Mouse (Mus musculus): ENCODE results near the gene Ptger1. TPM values are rescaled to one million over a fixed set of nuclear protein-coding genes. Genes with fewer than 3 reads are reported as not detected.

Gene Ptger1
- polyA plus RNA-seq, 1 experiment, result 0.58 TPM

DNA sequence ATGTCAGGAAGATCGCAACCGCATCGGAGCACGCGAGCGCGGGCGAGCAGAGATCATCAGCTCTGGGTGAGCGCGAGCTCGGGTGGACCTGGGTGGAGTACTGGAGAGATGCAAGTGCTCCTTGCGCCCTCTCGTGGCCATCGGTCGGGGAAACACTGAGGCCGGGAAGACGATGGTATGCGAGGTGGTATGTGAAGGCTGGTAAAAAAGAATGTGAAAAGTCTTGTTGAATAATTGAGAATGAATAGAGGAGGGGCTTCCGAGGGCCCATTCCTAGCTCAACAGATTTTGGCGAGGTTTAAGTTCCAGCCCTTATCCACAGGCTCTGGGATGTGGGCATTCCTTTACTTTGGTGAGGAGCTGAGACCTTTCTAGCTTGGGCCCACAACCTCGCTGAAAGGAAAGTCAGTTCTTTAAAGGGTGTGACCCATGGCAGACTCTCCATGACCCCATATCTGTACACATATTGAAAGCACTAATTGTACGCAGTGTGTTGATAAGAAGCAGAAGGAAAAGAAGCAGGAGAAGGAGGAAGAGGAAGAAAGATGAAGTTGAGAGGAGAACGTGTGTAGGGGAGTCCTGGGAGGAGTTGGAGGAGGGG is 44.0 kb upstream of the Ptger1 start:
- Histone ChIP-seq H3K4me1 (ENCODE audit: control insufficient read depth, insufficient read depth, low read length) (no peaks in the 10 kb centered on the region), H3K9me3 (replicated peaks; ENCODE audit: control insufficient read depth, insufficient read depth, low read length, poor library complexity, severe bottlenecking) (no peaks in the 10 kb centered on the region; the same call in 1 of the 2 replicates), H3K27ac (ENCODE audit: insufficient read depth, low read length) (no peak overlapping the region), H3K9ac (ENCODE audit: low read depth, poor library complexity, severe bottlenecking) (no peak overlapping the region), H3K36me3 (ENCODE audit: control insufficient read depth, insufficient read depth, low read length, poor library complexity, severe bottlenecking) (no peaks in the 10 kb centered on the region), H3K4me3 (ENCODE audit: low read depth, low read length) (peak overlapping the region; percentile 47), H3K27me3 (ENCODE audit: control insufficient read depth, insufficient read depth, low read length, poor library complexity, severe bottlenecking) (no peaks in the 10 kb centered on the region)
- TF ChIP-seq CTCF (IDR thresholded peaks at IDR 0.05; ENCODE audit: low read depth, low read length) (peak; percentile 98), POLR2A (IDR thresholded peaks at IDR 0.05; ENCODE audit: insufficient read depth, low read length) (no peak), EP300 (IDR thresholded peaks at IDR 0.05; ENCODE audit: insufficient read depth, low read depth, low read length) (no peak)

GRCm38 (mm10) chr8:83623549-83623948 is 42.9 kb upstream of the Ptger1 start:
- Histone ChIP-seq H3K9me3 (replicated peaks; ENCODE audit: control insufficient read depth, insufficient read depth, low read length, poor library complexity, severe bottlenecking) (no peaks in the 10 kb centered on the region), H3K9ac (ENCODE audit: low read depth, poor library complexity, severe bottlenecking) (no peak overlapping the region), H3K27ac (ENCODE audit: insufficient read depth, low read length) (no peak overlapping the region), H3K4me3 (ENCODE audit: low read depth, low read length) (no peak overlapping the region), H3K4me1 (ENCODE audit: control insufficient read depth, insufficient read depth, low read length) (no peaks in the 10 kb centered on the region), H3K36me3 (ENCODE audit: control insufficient read depth, insufficient read depth, low read length, poor library complexity, severe bottlenecking) (no peaks in the 10 kb centered on the region), H3K27me3 (ENCODE audit: control insufficient read depth, insufficient read depth, low read length, poor library complexity, severe bottlenecking) (no peaks in the 10 kb centered on the region)
- TF ChIP-seq CTCF (IDR thresholded peaks at IDR 0.05; ENCODE audit: low read depth, low read length), result no peak
- no peak for TF ChIP-seq EP300 (IDR thresholded peaks at IDR 0.05; ENCODE audit: insufficient read depth, low read depth, low read length)
- no peak for TF ChIP-seq POLR2A (IDR thresholded peaks at IDR 0.05; ENCODE audit: insufficient read depth, low read length)

DNA sequence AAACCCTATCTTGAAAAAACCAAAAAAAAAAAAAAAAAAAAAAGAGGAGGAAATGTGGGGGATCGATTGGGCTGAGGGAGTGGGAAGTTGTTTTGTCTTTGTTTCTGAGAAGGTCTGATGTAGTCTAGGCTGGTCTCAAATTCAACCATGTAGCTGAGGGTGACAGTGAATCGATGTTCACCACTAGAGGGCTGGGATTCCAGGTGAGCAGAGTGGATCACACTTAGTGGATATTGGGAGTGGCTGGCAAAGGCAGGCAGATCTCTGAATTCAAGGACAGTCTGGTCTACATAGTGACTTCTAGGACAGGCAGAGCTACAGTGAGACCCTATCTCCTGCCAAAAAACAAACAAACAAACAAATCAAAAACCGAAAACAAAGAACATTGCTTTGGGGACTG is 41.7 kb upstream of the Ptger1 start:
- H3K4me3 ChIP-seq (ENCODE audit: low read depth, low read length), result no peak overlapping the region
- TF ChIP-seq CTCF (IDR thresholded peaks at IDR 0.05; ENCODE audit: low read depth, low read length) (peak; percentile 50), EP300 (IDR thresholded peaks at IDR 0.05; ENCODE audit: insufficient read depth, low read depth, low read length) (no peak)

DNA sequence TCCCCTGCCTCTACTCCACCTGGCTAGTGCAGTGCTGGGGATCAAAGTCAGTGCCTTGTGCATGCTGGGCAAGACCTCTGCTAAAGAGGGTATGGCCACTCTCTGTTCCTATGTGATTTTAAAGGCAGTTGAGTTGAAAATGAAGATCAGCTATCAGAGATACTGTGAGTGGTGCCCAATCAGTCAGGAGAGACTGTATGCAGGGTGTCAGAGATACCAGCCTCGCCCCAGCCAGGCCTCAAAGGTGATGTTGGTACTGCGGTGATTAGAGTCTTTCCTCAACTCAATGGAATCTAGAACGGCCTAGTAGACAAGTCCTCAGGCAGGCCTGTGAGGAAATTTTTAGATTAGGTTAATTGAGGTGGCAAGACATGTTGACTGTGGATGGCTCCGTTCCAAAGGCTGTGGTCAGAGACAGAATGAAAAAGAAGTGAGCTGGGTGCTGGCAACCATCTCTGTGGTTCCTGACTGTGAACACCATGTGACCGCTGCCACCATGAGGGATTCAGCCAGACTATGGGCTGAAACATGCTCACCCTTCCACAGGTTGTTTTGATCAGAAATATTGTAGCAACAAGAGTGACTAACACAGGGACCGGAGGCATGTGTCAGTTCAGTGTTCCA is 40.7 kb upstream of the Ptger1 start:
- no peaks in the 10 kb centered on the region for H3K9me3 ChIP-seq (replicated peaks; ENCODE audit: control insufficient read depth, insufficient read depth, low read length, poor library complexity, severe bottlenecking)
- TF ChIP-seq POLR2A (IDR thresholded peaks at IDR 0.05; ENCODE audit: insufficient read depth, low read length) (no peak), CTCF (IDR thresholded peaks at IDR 0.05; ENCODE audit: low read depth, low read length) (no peak), EP300 (IDR thresholded peaks at IDR 0.05; ENCODE audit: insufficient read depth, low read depth, low read length) (no peak)
- H3K27ac ChIP-seq (ENCODE audit: insufficient read depth, low read length), result no peak overlapping the region
- no peaks in the 10 kb centered on the region for H3K4me1 ChIP-seq (ENCODE audit: control insufficient read depth, insufficient read depth, low read length)
- H3K9ac ChIP-seq (ENCODE audit: low read depth, poor library complexity, severe bottlenecking), result no peak overlapping the region
- H3K27me3 ChIP-seq (ENCODE audit: control insufficient read depth, insufficient read depth, low read length, poor library complexity, severe bottlenecking), result peaks cover 1% of the 10 kb centered on the region; the same call in 1 of the 2 replicates
- H3K36me3 ChIP-seq (ENCODE audit: control insufficient read depth, insufficient read depth, low read length, poor library complexity, severe bottlenecking), result no peaks in the 10 kb centered on the region
- no peak overlapping the region for H3K4me3 ChIP-seq (ENCODE audit: low read depth, low read length)

More for the DNA sequence above, 41.7 kb upstream of the Ptger1 start:
- no peaks in the 10 kb centered on the region for H3K4me1 ChIP-seq (ENCODE audit: control insufficient read depth, insufficient read depth, low read length)
- H3K9ac ChIP-seq (ENCODE audit: low read depth, poor library complexity, severe bottlenecking), result no peak overlapping the region
- H3K27me3 ChIP-seq (ENCODE audit: control insufficient read depth, insufficient read depth, low read length, poor library complexity, severe bottlenecking), result peaks cover 1% of the 10 kb centered on the region; the same call in 1 of the 2 replicates
- H3K36me3 ChIP-seq (ENCODE audit: control insufficient read depth, insufficient read depth, low read length, poor library complexity, severe bottlenecking), result no peaks in the 10 kb centered on the region
- no peaks in the 10 kb centered on the region for H3K9me3 ChIP-seq (replicated peaks; ENCODE audit: control insufficient read depth, insufficient read depth, low read length, poor library complexity, severe bottlenecking)
- no peak overlapping the region for H3K27ac ChIP-seq (ENCODE audit: insufficient read depth, low read length)

GRCm38 (mm10) chr8:83632083-83632707 is 34.3 kb upstream of the Ptger1 start:
- Histone ChIP-seq H3K9me3 (replicated peaks; ENCODE audit: control insufficient read depth, insufficient read depth, low read length, poor library complexity, severe bottlenecking) (peaks cover 9% of the 10 kb centered on the region), H3K27me3 (ENCODE audit: control insufficient read depth, insufficient read depth, low read length, poor library complexity, severe bottlenecking) (peaks cover 1% of the 10 kb centered on the region; the same call in 1 of the 2 replicates), H3K4me1 (ENCODE audit: control insufficient read depth, insufficient read depth, low read length) (no peaks in the 10 kb centered on the region), H3K4me3 (ENCODE audit: low read depth, low read length) (no peak overlapping the region), H3K36me3 (ENCODE audit: control insufficient read depth, insufficient read depth, low read length, poor library complexity, severe bottlenecking) (no peaks in the 10 kb centered on the region), H3K9ac (ENCODE audit: low read depth, poor library complexity, severe bottlenecking) (no peak overlapping the region), H3K27ac (ENCODE audit: insufficient read depth, low read length) (no peak overlapping the region)
- no peak for TF ChIP-seq POLR2A (IDR thresholded peaks at IDR 0.05; ENCODE audit: insufficient read depth, low read length)
- TF ChIP-seq EP300 (IDR thresholded peaks at IDR 0.05; ENCODE audit: insufficient read depth, low read depth, low read length), result no peak
- TF ChIP-seq CTCF (IDR thresholded peaks at IDR 0.05; ENCODE audit: low read depth, low read length), result no peak

- no peak overlapping the region for H3K4me3 ChIP-seq (ENCODE audit: low read depth, low read length)
- H3K4me1 ChIP-seq (ENCODE audit: control insufficient read depth, insufficient read depth, low read length), result no peaks in the 10 kb centered on the region
- H3K9ac ChIP-seq (ENCODE audit: low read depth, poor library complexity, severe bottlenecking), result no peak overlapping the region
- peaks cover 6% of the 10 kb centered on the region for H3K9me3 ChIP-seq (replicated peaks; ENCODE audit: control insufficient read depth, insufficient read depth, low read length, poor library complexity, severe bottlenecking)
- no peak overlapping the region for H3K27ac ChIP-seq (ENCODE audit: insufficient read depth, low read length)
- TF ChIP-seq POLR2A (IDR thresholded peaks at IDR 0.05; ENCODE audit: insufficient read depth, low read length) (no peak), CTCF (IDR thresholded peaks at IDR 0.05; ENCODE audit: low read depth, low read length) (no peak), EP300 (IDR thresholded peaks at IDR 0.05; ENCODE audit: insufficient read depth, low read depth, low read length) (no peak)
- no peaks in the 10 kb centered on the region for H3K27me3 ChIP-seq (ENCODE audit: control insufficient read depth, insufficient read depth, low read length, poor library complexity, severe bottlenecking)
- H3K36me3 ChIP-seq (ENCODE audit: control insufficient read depth, insufficient read depth, low read length, poor library complexity, severe bottlenecking), result no peaks in the 10 kb centered on the region
Observed at GRCm38 (mm10) chr8:83638856-83639255, 27.6 kb upstream of the Ptger1 start.
